Mouse (Mus musculus) layer of hippocampus, postnatal 10 days (tissue): Measurements from ENCODE around the gene Vmn1r55. TPM values are rescaled to one million over a fixed set of nuclear protein-coding genes. Genes with fewer than 3 reads are reported as not detected.
"Not testable (repeated sequence)": the region's sequence is repeated elsewhere in the genome, so short reads cannot be mapped to it uniquely, and the experiment has no call there.

Experiments used
- DNase-seq, 2 experiments: peaks; one replicate each; pipeline ENCODE4 v3.0.0; 2021; ENCODE audit warnings: low spot score in 2 of 2
- microRNA-seq, 2 experiments: library from miRNA; unstranded; fragments of <30 nt; microRNA quantifications; one replicate each; pipeline ENCODE4 v1.2.0; 2021
- total RNA-seq, 2 experiments: library from RNA; stranded (reverse); gene quantifications; 2 replicates each; pipeline ENCODE4 v1.2.3; 2021

Gene Vmn1r55
- total RNA-seq, 2 experiments from 2014 or later = not detected

GRCm38 (mm10) chr7:5081939-5082338 lies 67.5 kb downstream of the Vmn1r55 start:
- DNase-seq = no peak

- no peak for DNase-seq
Observed at GRCm38 (mm10) chr7:5081241-5081640, 68.2 kb downstream of the Vmn1r55 start.

DNA sequence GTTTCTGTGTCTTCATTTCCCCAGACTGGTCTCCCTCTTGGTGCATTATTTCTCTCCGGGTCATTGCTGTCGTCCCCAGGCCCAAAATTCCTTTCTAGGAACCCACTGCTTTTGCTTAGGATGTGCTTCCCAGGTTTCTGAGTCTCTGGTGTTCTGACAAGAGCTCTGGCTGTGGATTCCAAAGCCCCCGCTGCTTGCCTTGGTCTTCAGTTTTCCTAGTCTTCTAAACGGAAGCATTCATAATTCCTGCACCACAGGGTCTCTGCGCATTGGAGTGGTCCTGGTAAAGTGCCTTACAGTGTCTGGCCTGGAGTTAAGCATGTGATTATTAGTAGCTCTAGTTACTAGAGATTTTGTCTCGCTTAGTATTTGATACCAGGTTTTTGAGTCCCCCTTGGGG lies 68.7 kb downstream of the Vmn1r55 start:
- no peak for DNase-seq

DNA sequence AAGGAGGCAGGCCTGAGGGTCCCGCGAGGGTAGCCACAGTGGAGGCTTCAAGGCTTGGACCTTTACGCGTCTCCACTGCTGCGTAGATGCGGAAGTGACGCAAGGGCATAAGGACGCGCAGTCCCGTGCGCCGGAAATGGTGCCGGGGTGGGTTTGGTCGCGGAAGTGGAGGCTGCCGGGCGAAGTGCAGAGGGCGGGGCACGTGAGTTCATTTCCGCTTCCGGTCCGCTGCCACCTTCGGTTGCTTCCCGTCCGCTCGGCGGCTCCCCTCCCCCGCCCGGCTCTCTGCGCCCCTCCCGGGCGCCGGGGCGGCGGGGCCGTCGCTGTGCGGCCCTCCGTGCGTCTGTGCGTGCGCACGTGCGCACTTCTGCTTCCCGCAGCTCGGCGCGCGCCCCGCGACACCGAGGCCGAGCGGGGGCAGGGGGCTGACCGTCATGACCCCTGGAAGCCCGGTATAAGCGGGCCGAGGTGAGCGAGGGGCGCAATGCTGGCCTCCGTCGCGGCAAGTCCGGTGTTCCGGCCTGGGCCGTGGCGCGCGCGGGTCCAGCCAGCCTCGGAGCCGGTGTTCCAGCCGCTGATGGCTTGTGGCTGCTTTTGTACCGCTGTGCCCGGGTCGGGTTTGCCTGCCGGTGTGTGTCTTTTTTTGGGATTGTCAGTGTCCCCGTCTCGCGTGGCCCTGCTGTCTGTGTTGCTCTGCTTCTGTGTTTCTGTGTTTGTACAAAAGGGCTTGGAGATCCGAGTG lies 69.3 kb downstream of the Vmn1r55 start, which contains the start of gene Epn1:
TSS of gene Epn1 (plus strand) at position 226 of the 742 bp plus-strand sequence.
- DNase-seq = peak; percentile 95 to 97

DNA sequence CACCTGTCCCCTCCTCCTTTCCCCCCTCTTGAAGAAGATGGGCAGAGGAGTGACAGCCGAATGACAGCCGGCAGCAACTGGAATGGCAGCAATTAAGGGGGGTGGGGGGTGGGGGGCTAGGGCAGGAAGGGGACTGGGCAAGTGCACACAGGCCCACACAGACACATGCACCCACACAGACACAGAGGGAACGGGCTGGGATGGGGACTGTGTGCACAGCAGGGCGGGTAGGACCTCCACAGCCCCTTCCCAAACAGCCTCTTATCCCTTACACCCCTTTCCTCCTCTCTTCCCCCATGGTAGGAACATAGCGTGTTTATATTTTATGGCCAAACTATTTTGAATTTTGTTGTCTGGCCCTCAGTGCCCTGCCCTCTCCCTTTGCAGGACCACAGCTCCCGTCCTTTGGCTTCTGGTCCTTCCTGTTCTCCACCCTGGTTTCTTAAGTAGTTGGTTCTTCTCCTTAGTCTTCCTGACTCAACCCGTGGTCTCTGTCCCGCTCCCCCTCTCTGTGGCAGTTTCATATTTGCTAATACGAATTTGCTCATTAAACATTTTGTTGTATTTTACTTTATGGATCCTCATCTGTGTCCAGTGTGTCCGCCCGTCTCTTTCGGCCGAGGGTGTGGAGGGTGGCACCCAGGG lies 70.0 kb downstream of the Vmn1r55 start:
- DNase-seq = not testable (repeated sequence)

Small RNA genes lying within 50 kb of the gene (microRNA-seq; reads per million reads assigned to microRNA genes)
- 0 reads per million in 2 experiments for gene Gm26217

Other genes with a start within 250 kb of the Vmn1r55 start
- gene Gm36210, start 243.2 kb downstream of the Vmn1r55 start, total RNA-seq = under 1 TPM in 1 of 2 experiments, not detected in 1; 0.45 TPM
- gene Zfp628, start 234.5 kb downstream of the Vmn1r55 start, total RNA-seq = 10 to 100 TPM; 14.3 TPM
- 10 to 100 TPM; 57.9 to 67.4 TPM for gene Nat14, start 227.6 kb downstream of the Vmn1r55 start, total RNA-seq
- 1 to 10 TPM; 2.9 to 3.0 TPM for gene Ssc5d, start 223.9 kb downstream of the Vmn1r55 start, total RNA-seq
- gene Sbk2, start 185.3 kb downstream of the Vmn1r55 start, total RNA-seq = not detected
- gene Sbk3, start 178.5 kb downstream of the Vmn1r55 start, total RNA-seq = under 1 TPM; 0.40 to 0.57 TPM
- 10 to 100 TPM; 38.2 to 46.0 TPM for gene Zfp579, start 153.5 kb downstream of the Vmn1r55 start, total RNA-seq
- gene Zfp524, start 135.3 kb downstream of the Vmn1r55 start, total RNA-seq = 1 to 10 TPM; 4.5 TPM
- gene Fiz1, start 135.0 kb downstream of the Vmn1r55 start, total RNA-seq = 10 to 100 TPM; 22.2 to 23.4 TPM
- not detected for gene Gm44973, start 134.2 kb downstream of the Vmn1r55 start, total RNA-seq
- 10 to 100 TPM; 36.4 TPM for gene Zfp865, start 129.3 kb downstream of the Vmn1r55 start, total RNA-seq
- gene Ccdc106, start 129.1 kb downstream of the Vmn1r55 start, total RNA-seq = 10 to 100 TPM; 59.9 to 60.2 TPM
- gene 4632433K11Rik, start 115.6 kb downstream of the Vmn1r55 start, total RNA-seq = not detected
- 1 to 10 TPM; 5.4 to 5.8 TPM for gene Zfp784, start 111.2 kb downstream of the Vmn1r55 start, total RNA-seq
- 10 to 100 TPM; 74.9 to 80.4 TPM for gene Zfp580, start 98.1 kb downstream of the Vmn1r55 start, total RNA-seq
- 100 to 1,000 TPM; 174 to 184 TPM for gene U2af2, start 87.5 kb downstream of the Vmn1r55 start, total RNA-seq
- gene Epn1, start 69.4 kb downstream of the Vmn1r55 start, total RNA-seq = 100 to 1,000 TPM; 402 to 408 TPM
- not detected for gene Rfpl4, start 32.7 kb downstream of the Vmn1r55 start, total RNA-seq
- not detected for gene Rasl2-9, start 23.7 kb downstream of the Vmn1r55 start, total RNA-seq
- gene Vmn1r56, start 47.1 kb upstream of the Vmn1r55 start, total RNA-seq = not detected
- gene Vmn1r57, start 68.8 kb upstream of the Vmn1r55 start, total RNA-seq = not detected
- gene Gm5065, start 200.9 kb upstream of the Vmn1r55 start, total RNA-seq = not detected
- not detected for gene Nlrp2, start 201.4 kb upstream of the Vmn1r55 start, total RNA-seq